Mouse (Mus musculus) frontal cortex, postnatal 10 days (tissue): ENCODE data around the gene Smpd3.
"Not testable (repeated sequence)": the region's sequence is repeated elsewhere in the genome, so short reads cannot be mapped to it uniquely, and the experiment has no call there.

Experiments used
- DNase-seq, 2 experiments: peaks; one replicate each; pipeline ENCODE4 v3.0.0; 2022; ENCODE audit warnings: low spot score in 2 of 2, mixed read lengths in 1 of 2

Smpd3 gene

GRCm38 (mm10) chr8:106326624-106327023 lies 11.2 kb downstream of the Smpd3 start:
- DNase-seq, result no peak

GRCm38 (mm10) chr8:106321434-106321833 lies 16.4 kb downstream of the Smpd3 start:
- peak in 1 of 2 experiments; percentile 48 for DNase-seq

- no peak for DNase-seq
Observed at GRCm38 (mm10) chr8:106320002-106320401, 17.8 kb downstream of the Smpd3 start.

DNA sequence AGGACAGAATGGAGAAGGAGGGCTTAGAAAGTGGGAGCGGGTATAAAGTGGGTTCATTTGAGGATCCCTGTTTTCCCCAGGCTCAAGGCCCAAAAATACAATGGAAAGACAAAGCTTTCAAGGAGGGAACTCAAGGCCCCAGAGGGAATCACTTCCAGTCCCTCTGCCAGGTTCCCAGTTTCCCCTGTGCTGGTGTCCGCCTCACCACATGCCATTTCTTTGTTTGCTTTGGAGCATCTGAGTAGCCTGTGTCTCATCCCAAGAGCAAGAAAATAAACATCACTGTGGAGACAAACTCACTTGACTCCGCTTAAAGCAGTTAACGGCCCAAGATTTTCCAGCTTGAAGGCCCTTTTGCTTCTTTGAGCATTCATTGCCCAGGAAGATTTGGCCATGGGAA lies 20.7 kb downstream of the Smpd3 start:
- DNase-seq, result no peak

DNA sequence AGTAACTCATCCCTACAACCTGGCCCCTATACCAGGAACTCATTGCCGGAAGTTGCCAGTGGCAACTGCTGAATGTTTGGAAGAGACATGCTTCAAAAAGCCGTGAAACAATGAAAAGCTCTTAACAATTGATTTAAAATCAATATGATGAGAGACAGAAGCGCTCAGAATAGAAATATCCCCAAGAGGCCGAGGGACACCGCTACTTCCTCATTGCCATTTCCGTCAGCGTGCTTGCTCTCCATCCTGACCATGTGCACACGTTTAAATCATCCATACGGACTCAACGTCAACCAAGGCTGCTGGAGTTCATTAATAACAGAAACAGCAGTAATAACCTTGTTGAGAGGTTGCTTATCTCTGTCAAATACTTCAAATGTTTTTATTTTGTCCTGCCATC lies 21.3 kb downstream of the Smpd3 start:
- no peak for DNase-seq

- DNase-seq, result no peak
Observed at GRCm38 (mm10) chr8:106315402-106316187, 22.2 kb downstream of the Smpd3 start.

- no peak for DNase-seq
Observed at GRCm38 (mm10) chr8:106313799-106314198, 24.0 kb downstream of the Smpd3 start.

DNA sequence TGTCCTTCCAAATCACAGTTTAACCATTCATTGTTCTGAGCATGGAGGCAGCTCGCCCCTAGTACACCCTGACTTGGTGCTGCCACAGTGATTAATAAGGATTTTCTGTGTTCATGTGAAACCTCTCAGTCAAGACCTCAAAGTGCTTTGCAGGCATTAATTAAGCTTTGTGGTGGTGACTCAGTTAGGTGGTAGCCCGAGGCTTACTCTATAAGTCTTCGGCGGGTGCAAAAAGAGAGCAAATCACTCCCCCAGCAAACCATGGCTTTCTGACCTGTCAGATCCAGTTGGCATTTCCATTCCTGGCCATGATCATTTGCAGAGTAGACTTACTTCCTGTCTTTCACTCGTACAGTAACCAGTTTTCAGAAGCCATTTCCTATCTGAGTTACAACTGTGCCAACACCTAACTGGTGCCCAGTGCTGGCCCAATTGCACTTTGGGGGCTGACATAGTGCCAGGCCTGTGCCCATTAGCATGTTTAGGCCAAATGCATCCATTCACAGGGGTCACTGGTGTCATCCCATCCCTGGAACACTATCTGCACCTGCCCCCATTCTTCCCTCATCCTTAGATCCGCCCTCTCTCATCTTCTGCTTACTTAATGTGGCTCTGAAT lies 24.6 kb downstream of the Smpd3 start:
- DNase-seq, result no peak

DNA sequence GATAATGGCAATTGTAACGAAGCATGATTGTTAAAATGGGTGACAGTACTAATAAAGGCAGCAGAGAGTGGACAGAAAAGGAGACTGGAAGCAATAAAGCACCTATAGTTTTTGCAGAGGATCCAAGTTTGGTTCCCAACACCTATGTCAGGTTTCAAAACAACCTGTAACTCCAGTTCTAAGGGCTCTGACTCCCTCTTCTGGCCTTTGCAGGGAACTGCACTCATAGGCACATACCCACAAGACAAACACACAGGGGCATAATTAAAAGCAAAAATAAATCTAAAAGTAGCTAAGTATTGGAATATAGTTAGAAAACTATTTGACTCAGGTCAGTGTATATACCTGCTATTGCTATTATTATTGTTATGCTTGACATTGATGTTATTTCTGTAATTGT lies 25.8 kb downstream of the Smpd3 start:
- DNase-seq, result no peak

DNA sequence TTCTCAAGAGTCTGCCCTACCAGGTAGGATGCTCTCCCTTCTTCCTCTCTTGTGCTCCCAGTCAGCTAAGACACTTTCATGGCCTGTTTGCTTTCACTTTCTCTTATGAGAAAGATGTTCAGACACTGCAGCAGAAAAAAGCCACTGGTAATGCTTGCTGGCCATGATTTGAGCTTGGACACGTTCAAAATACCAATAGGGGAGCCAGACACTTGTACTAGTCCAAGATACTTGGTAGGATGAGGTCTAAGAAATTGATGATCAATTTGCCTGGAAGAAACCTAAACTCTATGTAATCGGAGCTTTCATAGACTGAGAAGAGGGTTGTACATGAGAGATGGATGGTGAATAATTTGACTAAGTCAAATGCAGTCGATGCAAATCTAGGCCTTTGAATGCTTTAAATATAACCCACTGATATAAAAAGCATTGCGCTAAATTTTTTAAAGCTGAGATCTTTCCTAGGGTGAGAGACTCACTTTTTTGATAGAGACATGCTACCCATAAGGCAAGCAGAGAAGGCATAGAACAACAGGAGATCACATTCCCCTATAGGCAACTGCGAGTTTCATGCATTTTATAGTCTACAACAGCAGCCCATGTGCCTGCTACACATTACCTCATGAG lies 27.6 kb downstream of the Smpd3 start:
- DNase-seq, result no peak

GRCm38 (mm10) chr8:106308082-106308786 lies 29.6 kb downstream of the Smpd3 start:
- DNase-seq, result not testable (repeated sequence)

DNA sequence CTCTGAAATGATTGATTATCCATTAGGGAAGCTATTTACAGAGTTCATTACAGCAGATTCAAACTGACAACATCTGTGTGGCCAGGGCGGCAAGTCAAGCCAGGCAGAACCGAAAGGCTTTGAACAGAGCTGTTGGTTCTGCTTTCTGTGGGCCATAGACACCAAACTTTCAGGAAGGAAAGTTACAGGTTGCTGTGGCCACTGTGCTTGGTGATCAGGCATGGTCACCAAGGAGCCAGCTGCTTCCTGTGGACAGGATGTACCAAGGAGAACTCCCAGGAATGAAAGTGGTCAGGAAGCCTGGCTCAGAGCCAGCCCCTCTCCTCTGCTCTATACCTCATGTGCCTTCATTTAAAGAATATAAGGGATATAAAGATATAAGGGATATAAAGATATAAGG lies 30.2 kb downstream of the Smpd3 start:
- no peak for DNase-seq

DNA sequence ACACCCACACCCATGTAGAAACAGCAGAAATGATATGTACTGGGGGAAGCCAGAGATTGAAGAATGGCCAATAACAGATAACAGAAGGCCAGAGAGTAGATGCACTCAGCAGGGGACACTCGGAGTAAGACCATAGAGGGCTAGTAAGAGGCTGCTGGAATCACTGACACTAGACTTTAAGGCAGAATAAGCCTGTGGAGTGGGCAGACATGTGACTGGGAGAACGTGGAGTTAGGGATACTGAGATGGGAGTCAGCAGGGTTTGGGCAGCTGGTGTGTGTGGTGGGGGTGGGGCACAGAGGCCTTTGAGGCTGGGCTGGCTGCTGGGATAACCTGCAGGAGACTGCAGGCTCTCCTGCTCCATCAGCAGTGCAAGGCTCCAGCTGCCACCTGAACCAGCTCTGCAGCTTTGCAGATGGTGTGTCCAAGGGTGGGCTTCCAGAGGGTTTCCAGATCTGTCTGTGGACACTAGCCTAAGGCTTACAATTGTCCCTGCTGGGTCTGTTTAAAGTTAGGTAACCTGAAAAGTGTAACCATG lies 31.0 kb downstream of the Smpd3 start:
- not testable (repeated sequence) for DNase-seq

DNA sequence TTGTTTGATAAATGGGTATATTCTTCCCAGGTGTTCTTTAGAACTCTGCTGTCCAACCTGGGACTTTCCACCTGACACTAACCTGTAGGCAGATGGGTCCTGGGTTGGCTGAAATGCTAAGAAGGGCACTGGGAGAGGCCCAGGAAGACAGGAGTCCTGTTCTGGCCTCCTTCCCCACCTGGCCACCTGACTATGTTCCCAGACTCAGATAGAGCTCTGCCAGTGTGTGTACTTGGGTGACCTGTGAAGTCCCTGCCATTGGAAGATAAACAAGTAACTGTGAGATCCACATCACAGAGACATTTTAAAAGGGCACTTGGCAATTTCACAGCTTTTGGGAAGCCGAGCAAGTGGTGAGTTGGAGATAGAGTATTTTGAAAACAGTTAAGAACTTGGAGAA lies 31.7 kb downstream of the Smpd3 start:
- DNase-seq, result no peak

- no peak for DNase-seq
Observed at GRCm38 (mm10) chr8:106305301-106305700, 32.5 kb downstream of the Smpd3 start.

GRCm38 (mm10) chr8:106304321-106304720 lies 33.5 kb downstream of the Smpd3 start:
- no peak for DNase-seq

DNA sequence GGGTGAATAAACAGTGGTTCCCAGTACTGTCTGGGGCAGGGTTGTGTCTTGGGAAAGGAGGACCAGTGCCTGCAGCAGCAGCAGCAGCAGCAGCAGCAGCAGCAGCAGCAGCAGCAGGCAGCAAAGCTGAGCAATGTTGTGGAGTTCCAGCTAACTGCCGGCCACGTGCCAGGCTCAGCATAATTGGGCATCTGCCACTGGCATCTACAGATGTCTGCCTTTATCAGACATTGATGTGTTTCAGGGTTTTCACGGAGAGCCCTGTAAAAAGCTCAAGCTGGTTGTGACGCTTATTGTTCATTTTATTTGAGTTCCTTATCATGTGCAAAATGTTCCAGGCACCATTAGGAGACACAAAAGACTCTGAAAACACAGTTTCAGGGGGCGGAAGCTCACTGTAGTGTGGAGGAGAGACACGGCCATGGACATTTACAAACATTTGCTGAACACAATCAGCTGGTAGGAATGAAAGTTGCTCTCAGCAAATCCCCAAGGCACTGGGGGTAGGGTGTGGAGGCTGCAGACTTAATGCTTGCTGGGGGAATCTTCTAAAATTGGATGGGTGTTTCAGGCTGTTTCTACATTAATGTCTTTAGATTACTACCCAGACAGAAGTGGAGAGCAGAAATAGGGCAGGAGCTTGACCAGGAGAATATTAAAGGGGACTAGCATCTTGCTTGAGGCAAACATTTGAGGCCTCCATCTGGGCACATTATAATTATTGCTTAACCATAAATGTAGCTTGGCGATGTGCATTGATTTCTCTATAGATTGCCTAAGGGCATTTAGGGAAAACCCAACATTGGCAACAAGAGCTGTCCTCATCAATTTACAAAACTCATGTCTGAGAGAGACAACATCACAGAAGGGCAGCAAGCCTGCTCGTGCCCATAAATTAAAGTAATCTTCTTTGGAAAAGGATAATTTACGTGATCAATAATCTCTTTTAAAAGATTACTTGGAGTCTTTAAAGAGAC lies 36.8 kb downstream of the Smpd3 start:
- peak; percentile 42 to 47 for DNase-seq

DNA sequence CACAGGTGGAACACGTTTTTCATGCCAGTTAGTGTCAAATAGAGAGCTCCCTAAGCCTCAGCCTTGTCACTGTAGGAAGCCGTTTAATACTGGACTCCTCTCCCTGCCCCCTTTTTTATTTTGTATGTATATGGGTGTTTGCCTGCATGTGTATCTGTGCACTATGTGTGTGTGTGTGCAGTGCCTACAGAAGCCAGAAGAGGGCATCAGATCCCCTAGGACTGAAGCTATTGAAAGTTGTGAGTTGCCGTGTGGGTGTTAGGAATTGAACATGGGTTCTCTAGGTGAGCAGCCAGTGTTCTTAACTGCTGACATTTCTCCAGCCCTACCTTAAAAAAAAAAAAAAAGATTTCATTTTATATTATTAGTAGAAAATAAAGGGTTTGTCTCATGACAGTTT lies 38.1 kb downstream of the Smpd3 start:
- DNase-seq, result no peak

- DNase-seq, result no peak
Observed at GRCm38 (mm10) chr8:106298846-106299245, 38.9 kb downstream of the Smpd3 start.

DNA sequence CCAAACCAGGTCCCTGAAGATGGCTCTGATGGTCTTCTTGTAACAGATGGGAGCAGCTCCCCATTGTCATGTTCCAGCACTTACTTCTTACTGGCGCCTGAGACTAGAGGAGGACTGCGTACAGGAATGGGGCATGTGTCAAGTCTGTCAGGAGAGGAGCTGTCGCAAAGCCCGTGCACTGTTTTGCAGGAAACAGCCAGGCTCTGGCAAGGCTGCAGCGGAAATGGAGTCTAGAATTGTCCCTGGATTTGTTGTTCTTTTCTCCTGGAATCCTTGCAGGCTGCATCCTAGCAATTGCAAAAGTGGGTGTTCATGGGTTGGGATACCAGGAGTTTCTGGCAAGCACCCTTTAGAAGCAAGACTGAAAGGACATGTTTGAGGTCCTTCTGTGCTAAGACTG lies 39.5 kb downstream of the Smpd3 start:
- no peak for DNase-seq
